Mouse (Mus musculus): ENCODE measurements around the gene Vmn1r225. TPM values are rescaled to one million over a fixed set of nuclear protein-coding genes. Genes with fewer than 3 reads are reported as not detected.

Vmn1r225 gene
- not detected in 2 replicates for total RNA-seq (2012; rRNA removed)
- not detected for polyA plus RNA-seq (2012; ENCODE audit: insufficient read depth in 1 of 2, insufficient read length in 2 of 2, low read depth in 1 of 2, low replicate concordance in 2 of 2, missing spikeins in 1 of 2)

GRCm38 (mm10) chr17:20497858-20498257, at the start of gene Vmn1r225:
Vmn1r225 (plus strand) TSS chr17:20498158.
- Histone ChIP-seq H3K27me3 (ENCODE audit: control insufficient read depth in 1 of 2, insufficient read depth in 2 of 2, low read length in 2 of 2) (no peaks in the 10 kb centered on the region), H3K4me1 (ENCODE audit: control insufficient read depth in 1 of 2, insufficient read depth in 2 of 2, low read length in 2 of 2) (no peaks in the 10 kb centered on the region), H3K9ac (ENCODE audit: control insufficient read depth, low read depth, low read length, poor library complexity, severe bottlenecking) (no peak within 1 kb of the TSS), H3K79me2 (ENCODE audit: control insufficient read depth, insufficient read depth, low read length, poor library complexity) (no peaks in the 10 kb centered on the region), H3K27ac (ENCODE audit: control insufficient read depth, low read depth, low read length) (no peak within 1 kb of the TSS), H3K4me3 (ENCODE audit: control insufficient read depth in 1 of 2, insufficient read depth in 1 of 2, low read depth in 2 of 2, low read length in 2 of 2) (no peak within 1 kb of the TSS), H3K9me3 (replicated peaks; ENCODE audit: insufficient read depth, low read length) (no peaks in the 10 kb centered on the region), H3K36me3 (ENCODE audit: control insufficient read depth in 1 of 2, insufficient read depth in 2 of 2, low read length in 2 of 2) (no peaks in the 10 kb centered on the region)
- TF ChIP-seq KAT2A (conservative IDR thresholded peaks at IDR 0.05; ENCODE audit: low read depth, low read length): no peak
- no peak for TF ChIP-seq RCOR1 (IDR thresholded peaks at IDR 0.05; ENCODE audit: low read depth, low read length)
- DNase-seq (ENCODE audit: low read depth, low spot score): no peak

DNA sequence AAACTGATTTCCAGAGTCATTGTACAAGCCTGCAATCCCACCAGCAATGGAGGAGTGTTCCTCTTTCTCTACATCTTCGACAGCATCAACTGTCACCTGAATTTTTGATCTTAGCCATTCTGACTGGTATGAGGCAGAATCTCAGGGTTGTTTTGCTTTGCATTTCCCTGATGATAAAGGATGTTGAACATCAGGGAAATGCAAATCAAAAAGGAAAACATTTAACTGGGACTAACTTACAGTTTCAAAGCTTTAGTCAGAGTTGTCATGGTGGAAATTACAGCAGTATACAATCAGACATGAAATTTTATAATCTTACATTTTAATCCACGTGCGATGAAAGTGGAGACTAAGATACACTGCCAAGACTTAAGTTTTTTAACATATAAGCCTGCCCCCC, 24.6 kb upstream of the Vmn1r225 start:
- no peak overlapping the region for H3K9ac ChIP-seq (ENCODE audit: control insufficient read depth, low read depth, low read length, poor library complexity, severe bottlenecking)
- no peaks in the 10 kb centered on the region for H3K4me1 ChIP-seq (ENCODE audit: control insufficient read depth in 1 of 2, insufficient read depth in 2 of 2, low read length in 2 of 2)
- H3K27me3 ChIP-seq (ENCODE audit: control insufficient read depth in 1 of 2, insufficient read depth in 2 of 2, low read length in 2 of 2): no peaks in the 10 kb centered on the region
- H3K9me3 ChIP-seq (replicated peaks; ENCODE audit: insufficient read depth, low read length): no peaks in the 10 kb centered on the region
- no peak overlapping the region for H3K27ac ChIP-seq (ENCODE audit: control insufficient read depth, low read depth, low read length)
- no peak for TF ChIP-seq CHD2 (IDR thresholded peaks at IDR 0.05; ENCODE audit: low read length)
- TF ChIP-seq RCOR1 (IDR thresholded peaks at IDR 0.05; ENCODE audit: low read depth, low read length): no peak
- TF ChIP-seq ETS1 (IDR thresholded peaks at IDR 0.05; ENCODE audit: low read depth, low read length): no peak
- TF ChIP-seq JUND (IDR thresholded peaks at IDR 0.05; ENCODE audit: low read depth, low read length): no peak
- no peak for TF ChIP-seq ZNF384 (IDR thresholded peaks at IDR 0.05; ENCODE audit: low read depth, low read length)
- no peak for TF ChIP-seq MEF2A (IDR thresholded peaks at IDR 0.05; ENCODE audit: extremely low read depth, insufficient replicate concordance, low read depth, low read length, poor library complexity, severe bottlenecking)
- no peak for TF ChIP-seq TAL1 (IDR thresholded peaks at IDR 0.05; ENCODE audit: low read length)
- no peak for TF ChIP-seq CTCF (IDR thresholded peaks at IDR 0.05 in 2 of 3, conservative IDR thresholded peaks at IDR 0.05 in 1 of 3; ENCODE audit: control insufficient read depth in 1 of 3, insufficient read depth in 1 of 3, low read depth in 2 of 3, low read length in 3 of 3, poor library complexity in 1 of 3, severe bottlenecking in 1 of 3)
- no peak for TF ChIP-seq POLR2A (IDR thresholded peaks at IDR 0.05; ENCODE audit: control insufficient read depth in 1 of 2, insufficient read depth in 1 of 2, low read depth in 1 of 2, low read length in 2 of 2, poor library complexity in 1 of 2)
- TF ChIP-seq MAZ (IDR thresholded peaks at IDR 0.05; ENCODE audit: low read depth, low read length): no peak
- TF ChIP-seq TBP (IDR thresholded peaks at IDR 0.05; ENCODE audit: low read depth, low read length): no peak
- no peak for TF ChIP-seq NRF1 (IDR thresholded peaks at IDR 0.05; ENCODE audit: insufficient read depth, low read depth, low read length, poor library complexity, severe bottlenecking)
- no peak for TF ChIP-seq ZKSCAN1 (IDR thresholded peaks at IDR 0.05; ENCODE audit: low read depth, low read length)
- no peak for TF ChIP-seq MAX (IDR thresholded peaks at IDR 0.05; ENCODE audit: low read length)
- TF ChIP-seq ZMIZ1 (IDR thresholded peaks at IDR 0.05; ENCODE audit: low read depth, low read length): no peak
- TF ChIP-seq EP300 (IDR thresholded peaks at IDR 0.05; ENCODE audit: low read depth in 1 of 2, low read length in 2 of 2): no peak
- TF ChIP-seq POLR2AphosphoS2 (IDR thresholded peaks at IDR 0.05; ENCODE audit: low read length): no peak
- no peak for TF ChIP-seq USF2 (IDR thresholded peaks at IDR 0.05; ENCODE audit: borderline replicate concordance in 1 of 2, insufficient read depth in 1 of 2, low read depth in 1 of 2, low read length in 2 of 2)
- no peak overlapping the region for H3K4me3 ChIP-seq (ENCODE audit: control insufficient read depth in 1 of 2, insufficient read depth in 1 of 2, low read depth in 2 of 2, low read length in 2 of 2)
- no peaks in the 10 kb centered on the region for H3K79me2 ChIP-seq (ENCODE audit: control insufficient read depth, insufficient read depth, low read length, poor library complexity)
- H3K36me3 ChIP-seq (ENCODE audit: control insufficient read depth in 1 of 2, insufficient read depth in 2 of 2, low read length in 2 of 2): no peaks in the 10 kb centered on the region
- no peak for DNase-seq (ENCODE audit: low read depth, low spot score)
